ENCODE assay signal across 27 mouse cellular contexts in the genomic region with DNA sequence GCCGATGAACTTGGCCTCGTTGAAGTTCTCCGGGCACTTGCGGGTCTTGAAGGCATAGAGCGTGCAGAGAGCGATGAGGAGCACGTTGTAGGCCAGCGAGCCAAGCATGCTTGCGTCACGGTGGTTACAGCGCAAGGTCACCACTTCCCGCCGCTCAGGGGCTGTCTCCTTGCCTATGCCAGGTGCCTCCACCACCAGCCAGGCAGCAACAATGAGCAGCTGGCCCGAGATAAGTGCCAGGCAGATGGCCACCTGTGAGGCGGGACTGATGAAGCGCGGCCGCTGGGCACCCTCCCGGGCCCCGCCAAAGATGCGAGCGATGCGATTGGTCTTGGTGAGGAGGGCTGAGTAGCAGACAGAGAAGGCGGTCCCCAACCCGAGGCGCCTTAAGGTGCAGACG. TPM values are rescaled to one million over a fixed set of nuclear protein-coding genes. Genes with fewer than 3 reads are reported as not detected.
"Had no signal": no experiment of that assay in that cellular context is flagged by ENCODE, and none has a peak within 500 bp of the region (broad histone marks: within the 10 kb centered on the region; RNA-seq: fewer than 3 reads in every experiment).

No protein-coding gene starts in this region.

- H3K27ac ChIP-seq: kidney, embryonic 15.5 days; limb, embryonic 10.5 days; limb, embryonic 13.5 days; liver, embryonic 12.5 days; liver, embryonic 15.5 days; macrophage; midbrain, embryonic 13.5 days; neural tube, embryonic 13.5 days had no signal

- H3K4me3 ChIP-seq: kidney, embryonic 15.5 days; limb, embryonic 10.5 days; limb, embryonic 13.5 days; liver, embryonic 12.5 days; liver, embryonic 15.5 days; midbrain, embryonic 13.5 days; myocyte; neural tube, embryonic 13.5 days had no signal

- H3K4me1 ChIP-seq: kidney, embryonic 15.5 days; limb, embryonic 10.5 days; limb, embryonic 13.5 days; liver, embryonic 12.5 days; midbrain, embryonic 13.5 days; neural tube, embryonic 13.5 days had no signal

- H3K9me3 ChIP-seq: kidney, embryonic 15.5 days; limb, embryonic 10.5 days; limb, embryonic 13.5 days; liver, embryonic 12.5 days; liver, embryonic 15.5 days; midbrain, embryonic 13.5 days; neural tube, embryonic 13.5 days had no signal

- H3K27me3 ChIP-seq: kidney, embryonic 15.5 days; liver, embryonic 15.5 days; midbrain, embryonic 13.5 days; neural tube, embryonic 13.5 days had no signal

- H3K36me3 ChIP-seq: kidney, embryonic 15.5 days; limb, embryonic 10.5 days; limb, embryonic 13.5 days; liver, embryonic 12.5 days; liver, embryonic 15.5 days; neural tube, embryonic 13.5 days had no signal

- DNase-seq: kidney, adult 8-10 months; kidney, postnatal 10 days; kidney, postnatal 36 days; liver; lung, adult 2 months; thymus, adult 18-20 months; thymus, postnatal 36 days had no signal

- ATAC-seq: liver, embryonic 12.5 days; midbrain, embryonic 13.5 days; midbrain, embryonic 16.5 days had no signal

RNA-seq across cellular contexts. Expression of a gene that starts 8.7 kb away (rescaled TPM):
- total RNA-seq: megakaryocyte-erythroid progenitor cell, adult 5-6 weeks; monocyte, adult 5-6 weeks; neutrophil, adult 5-6 weeks had no signal
- polyA plus RNA-seq: kidney, embryonic 15.5 days; limb, embryonic 10.5 days; limb, embryonic 13.5 days; liver, embryonic 12.5 days; liver, embryonic 15.5 days; lung, adult 2 months; lung, embryonic 16.5 days; macrophage; myocyte; spleen, adult 2 months had no signal

RNA-seq across cellular contexts. Expression of a gene that starts 20.8 kb away (rescaled TPM):
- total RNA-seq: layer of hippocampus, postnatal 14 days; left cerebral cortex, adult 18-20 months; left cerebral cortex, postnatal 25 days; megakaryocyte-erythroid progenitor cell, adult 5-6 weeks; monocyte, adult 5-6 weeks; neutrophil, adult 5-6 weeks had no signal
- polyA plus RNA-seq: kidney, embryonic 15.5 days; limb, embryonic 10.5 days; limb, embryonic 13.5 days; liver, embryonic 12.5 days; liver, embryonic 15.5 days; lung, adult 2 months; lung, embryonic 16.5 days; macrophage; midbrain, embryonic 13.5 days; midbrain, embryonic 16.5 days; myocyte; neural tube, embryonic 13.5 days; small intestine, adult 2 months; spleen, adult 2 months; stomach, embryonic 16.5 days had no signal
